Mouse (Mus musculus) neutrophil, adult 5-6 weeks (primary cell): ENCODE data around the gene Dgcr8. TPM values are rescaled to one million over a fixed set of nuclear protein-coding genes. Genes with fewer than 3 reads are reported as not detected.

Source experiments
- ATAC-seq: fragments of 151-379, 151-347 bp; 2 replicates; pipeline ENCODE4 v1.8.0; 2017; ENCODE audit warnings: mild to moderate bottlenecking, moderate TSS enrichment; ENCODE audit not compliant: insufficient number of reproducible peaks, poor library complexity, low FRiP score, severe bottlenecking; ENCODE audit errors: extremely low read depth
- total RNA-seq: library from RNA; stranded (forward); fragments of 200-1000 nt; gene quantifications from 2 replicates; pipeline ENCODE4 v1.2.3, GENCODE M21; 2017

Dgcr8 gene
- total RNA-seq, 1 experiment from 2014 or later, result 47.6 TPM

GRCm38 (mm10) chr16:18228856-18229255, 60.2 kb downstream of the Dgcr8 start:
- ATAC-seq, result no peak

GRCm38 (mm10) chr16:18227897-18228422, 61.1 kb downstream of the Dgcr8 start:
- no peak for ATAC-seq

- ATAC-seq, result no peak
Measured at GRCm38 (mm10) chr16:18227187-18227586, 61.9 kb downstream of the Dgcr8 start.

- no peak for ATAC-seq
Measured at GRCm38 (mm10) chr16:18222188-18222587, 66.9 kb downstream of the Dgcr8 start.

GRCm38 (mm10) chr16:18221543-18221898, 67.5 kb downstream of the Dgcr8 start:
- no peak for ATAC-seq

GRCm38 (mm10) chr16:18220856-18221542, 68.0 kb downstream of the Dgcr8 start:
- no peak for ATAC-seq

- no peak for ATAC-seq
Measured at GRCm38 (mm10) chr16:18220001-18220400, 69.0 kb downstream of the Dgcr8 start.

GRCm38 (mm10) chr16:18218580-18218996, 70.5 kb downstream of the Dgcr8 start:
- no peak for ATAC-seq

- no peak for ATAC-seq
Measured at GRCm38 (mm10) chr16:18217579-18217978, 71.5 kb downstream of the Dgcr8 start, which contains the start of gene Ccdc188. TSS of gene Ccdc188 (plus strand) at chr16:18217879.

- no peak for ATAC-seq
Measured at GRCm38 (mm10) chr16:18214858-18215257, 74.2 kb downstream of the Dgcr8 start.

- no peak for ATAC-seq
Measured at GRCm38 (mm10) chr16:18213689-18214088, 75.4 kb downstream of the Dgcr8 start.

GRCm38 (mm10) chr16:18211417-18212171, 77.5 kb downstream of the Dgcr8 start:
- ATAC-seq, result peak; percentile 47; the same call in 1 of the 2 replicates

GRCm38 (mm10) chr16:18210701-18211416, 78.2 kb downstream of the Dgcr8 start:
- no peak for ATAC-seq

Other genes starting within 250 kb of the Dgcr8 start
- 5.1 and 5.2 TPM in 2 replicates for gene Dgcr6, start 236.4 kb downstream of the Dgcr8 start, total RNA-seq
- gene Prodh, start 199.0 kb downstream of the Dgcr8 start, total RNA-seq, result 0.98 and 3.8 TPM in 2 replicates
- not detected in 2 replicates for gene Rtn4r, start 161.6 kb downstream of the Dgcr8 start, total RNA-seq
- not detected in 2 replicates for gene Ccdc188, start 71.4 kb downstream of the Dgcr8 start, total RNA-seq
- 9.3 and 14.0 TPM in 2 replicates for gene Zdhhc8, start 54.1 kb downstream of the Dgcr8 start, total RNA-seq
- gene Trmt2a, start 40.6 kb downstream of the Dgcr8 start, total RNA-seq, result 113 and 131 TPM in 2 replicates
- gene Ranbp1, start 40.5 kb downstream of the Dgcr8 start, total RNA-seq, result 56.7 and 62.2 TPM in 2 replicates
- gene Gm49776, start 30.9 kb downstream of the Dgcr8 start, total RNA-seq, result not detected in 2 replicates
- 23.8 and 30.3 TPM in 2 replicates for gene Tango2, start 58.9 kb upstream of the Dgcr8 start, total RNA-seq
- 3.9 and 4.7 TPM in 2 replicates for gene Arvcf, start 58.9 kb upstream of the Dgcr8 start, total RNA-seq
- 6.1 and 8.5 TPM in 2 replicates for gene Txnrd2, start 137.1 kb upstream of the Dgcr8 start, total RNA-seq
- gene Comt, start 137.6 kb upstream of the Dgcr8 start, total RNA-seq, result 12.3 and 14.5 TPM in 2 replicates
- 0.47 and 0.61 TPM in 2 replicates for gene Gnb1l, start 209.5 kb upstream of the Dgcr8 start, total RNA-seq
- gene Rtl10, start 209.7 kb upstream of the Dgcr8 start, total RNA-seq, result 2.8 and 2.9 TPM in 2 replicates